22 mouse cellular contexts compared by ENCODE assay signal in genomic region chr1:172463387-172464333, GRCm38 (mm10). TPM values are rescaled to one million over a fixed set of nuclear protein-coding genes. Genes with fewer than 3 reads are reported as not detected.
DNase-seq lines count a peak whose midpoint lies in the region; ATAC-seq and TF ChIP-seq lines count a peak whose summit lies in the region.
"Had no signal": no experiment of that assay in that cellular context is flagged by ENCODE, and none has a peak within 500 bp of the region (broad histone marks: within the 10 kb centered on the region; RNA-seq: fewer than 3 reads in every experiment).

No protein-coding gene starts in this region.

- WGBS in liver, adult 2 months = 78% methylated on average over 16 of the region's 16 CpGs
- WGBS in intestine, embryonic 16.5 days = 72% methylated on average over 16 of the region's 16 CpGs

- no peak overlapping the region for H3K4me3 ChIP-seq in liver, adult 2 months (ENCODE audit: insufficient read depth, low read depth, low read length)
- H3K4me3 ChIP-seq in intestine, embryonic 16.5 days (ENCODE audit: low read length) = no peak overlapping the region
- H3K4me3 ChIP-seq: embryonic facial prominence, embryonic 13.5 days; forebrain, embryonic 12.5 days; heart, embryonic 12.5 days; hindbrain, embryonic 12.5 days had no signal

- H3K27me3 ChIP-seq in liver, adult 2 months (ENCODE audit: control insufficient read depth, insufficient read depth, low read length) = no peaks in the 10 kb centered on the region
- no peaks in the 10 kb centered on the region for H3K27me3 ChIP-seq in intestine, embryonic 16.5 days (replicated peaks; ENCODE audit: control insufficient read depth, insufficient read depth, low read length)
- H3K27me3 ChIP-seq: embryonic facial prominence, embryonic 13.5 days; forebrain, embryonic 12.5 days; heart, embryonic 12.5 days; hindbrain, embryonic 12.5 days had no signal

- H3K36me3 ChIP-seq in liver, adult 2 months (ENCODE audit: control insufficient read depth, insufficient read depth, low read length) = no peaks in the 10 kb centered on the region
- H3K36me3 ChIP-seq in intestine, embryonic 16.5 days (ENCODE audit: control insufficient read depth, insufficient read depth, low read length) = no peaks in the 10 kb centered on the region
- H3K36me3 ChIP-seq: embryonic facial prominence, embryonic 13.5 days; forebrain, embryonic 12.5 days; heart, embryonic 12.5 days; hindbrain, embryonic 12.5 days had no signal

- no peak for TF ChIP-seq POLR2A in liver, adult 2 months (IDR thresholded peaks at IDR 0.05; ENCODE audit: extremely low read depth, insufficient read depth, low read length)

- no peak for TF ChIP-seq CTCF in liver, adult 2 months (IDR thresholded peaks at IDR 0.05; ENCODE audit: low read depth, low read length)

- H3K79me2 ChIP-seq in liver, adult 2 months (ENCODE audit: control insufficient read depth, insufficient read depth, low read length) = no peaks in the 10 kb centered on the region

- no peak overlapping the region for H3K27ac ChIP-seq in liver, adult 2 months (replicated peaks; ENCODE audit: insufficient read depth, low read depth, low read length)
- H3K27ac ChIP-seq in intestine, embryonic 16.5 days (ENCODE audit: low read length) = peak overlapping the region; percentile 68
- H3K27ac ChIP-seq: embryonic facial prominence, embryonic 13.5 days; forebrain, embryonic 12.5 days; hindbrain, embryonic 12.5 days had no signal

- no peak overlapping the region for H3K4me2 ChIP-seq in intestine, embryonic 16.5 days (ENCODE audit: low read depth, low read length)
- H3K4me2 ChIP-seq: embryonic facial prominence, embryonic 13.5 days; forebrain, embryonic 12.5 days; heart, embryonic 12.5 days; hindbrain, embryonic 12.5 days had no signal

- peak; percentile 14 for DNase-seq in liver, adult 2 months (ENCODE audit: extremely low read depth, low read depth, low spot score)
- DNase-seq in liver = no peak
- DNase-seq in thymus, postnatal 4 days = no peak
- no peak for DNase-seq in thymus, adult 18-20 months
- no peak for DNase-seq in frontal cortex, adult 2 months (ENCODE audit: extremely low spot score in 1 of 2, low spot score in 1 of 2)
- DNase-seq: adrenal gland, adult 2 months; adrenal gland, postnatal 25 days; cerebellum, adult 8-10 months; cerebellum, postnatal 25 days; gastrocnemius, postnatal 36 days; heart, postnatal 36 days had no signal

- no peaks in the 10 kb centered on the region for H3K9me3 ChIP-seq in intestine, embryonic 16.5 days (ENCODE audit: control insufficient read depth, low read length)
- H3K9me3 ChIP-seq: embryonic facial prominence, embryonic 13.5 days; forebrain, embryonic 12.5 days; heart, embryonic 12.5 days; hindbrain, embryonic 12.5 days had no signal

- no peaks in the 10 kb centered on the region for H3K4me1 ChIP-seq in liver, adult 2 months (ENCODE audit: control insufficient read depth, insufficient read depth, low read length)
- H3K4me1 ChIP-seq in intestine, embryonic 16.5 days (ENCODE audit: control insufficient read depth, insufficient read depth, low read length) = peaks cover 7% of the 10 kb centered on the region; the same call in 1 of the 2 replicates
- H3K4me1 ChIP-seq: embryonic facial prominence, embryonic 13.5 days; forebrain, embryonic 12.5 days; hindbrain, embryonic 12.5 days had no signal

- H3K9ac ChIP-seq in liver, adult 2 months (ENCODE audit: low read depth, low read length) = no peak overlapping the region
- no peak overlapping the region for H3K9ac ChIP-seq in intestine, embryonic 16.5 days (ENCODE audit: low read depth, low read length)
- H3K9ac ChIP-seq: embryonic facial prominence, embryonic 13.5 days; forebrain, embryonic 12.5 days; heart, embryonic 12.5 days; hindbrain, embryonic 12.5 days had no signal

- peak; percentile 84 for ATAC-seq in common myeloid progenitor, adult 5-6 weeks (replicated peaks; ENCODE audit: low read depth, poor library complexity, severe bottlenecking)
- ATAC-seq in intestine, embryonic 16.5 days = peak; percentile 24
- peak; percentile 63 for ATAC-seq in megakaryocyte-erythroid progenitor cell, adult 5-6 weeks (replicated peaks; ENCODE audit: low FRiP score, low TSS enrichment, poor library complexity, severe bottlenecking)
- ATAC-seq: forebrain, embryonic 16.5 days; hindbrain, embryonic 16.5 days; inflammation-experienced regulatory T-cells, adult 6 months had no signal

RNA-seq across cellular contexts. Expression of gene Slamf9, which starts 11.5 kb away (rescaled TPM):
- 0.87 and 0.92 TPM in 2 replicates for total RNA-seq in liver, adult 2 months (2014; rRNA removed)
- 0.17 and 0.53 TPM in 2 replicates for polyA plus RNA-seq in liver, adult 2 months (2012; rRNA removed)
- not detected in 2 replicates for total RNA-seq in common myeloid progenitor, adult 5-6 weeks (2017)
- 1.6 and 2.3 TPM in 2 replicates for polyA plus RNA-seq in intestine, embryonic 16.5 days (2015; fragmentation: Nextera tagmentation; extraction: Ambion mirVana)
- not detected in 2 replicates for total RNA-seq in megakaryocyte-erythroid progenitor cell, adult 5-6 weeks (2014; fragmentation: Nextera tagmentation)
- total RNA-seq in megakaryocyte-erythroid progenitor cell, adult 5-6 weeks (2017) = not detected in 2 replicates
- polyA plus RNA-seq in frontal cortex, adult 2 months (2012; rRNA removed) = 1.1 and 1.8 TPM in 2 replicates
- total RNA-seq: gastrocnemius, adult 8-10 months had no signal
- polyA plus RNA-seq: embryonic facial prominence, embryonic 13.5 days; forebrain, embryonic 12.5 days; forebrain, embryonic 16.5 days had no signal

RNA-seq across cellular contexts. Expression of gene Igsf9, which starts 17.9 kb away (rescaled TPM):
- total RNA-seq in liver, adult 2 months (2014; rRNA removed) = 0.27 and 0.28 TPM in 2 replicates
- 0.55 and 0.80 TPM in 2 replicates for polyA plus RNA-seq in liver, adult 2 months (2012; rRNA removed)
- 0.14 and 2.2 TPM in 2 replicates for total RNA-seq in common myeloid progenitor, adult 5-6 weeks (2017)
- 109 and 110 TPM in 2 replicates for polyA plus RNA-seq in intestine, embryonic 16.5 days (2015; fragmentation: Nextera tagmentation; extraction: Ambion mirVana)
- not detected in 2 replicates for total RNA-seq in megakaryocyte-erythroid progenitor cell, adult 5-6 weeks (2014; fragmentation: Nextera tagmentation)
- 0.09 TPM in 1 of 2 replicates, not detected in the other for total RNA-seq in megakaryocyte-erythroid progenitor cell, adult 5-6 weeks (2017)
- 13.3 and 16.3 TPM in 2 replicates for polyA plus RNA-seq in frontal cortex, adult 2 months (2012; rRNA removed)

RNA-seq across cellular contexts. Expression of gene Tagln2, which starts 36.2 kb away (rescaled TPM):
- total RNA-seq in liver, adult 2 months (2014; rRNA removed) = 14.9 and 18.7 TPM in 2 replicates
- polyA plus RNA-seq in liver, adult 2 months (2012; rRNA removed) = 22.3 and 25.6 TPM in 2 replicates
- total RNA-seq in common myeloid progenitor, adult 5-6 weeks (2017) = 212 and 241 TPM in 2 replicates
- polyA plus RNA-seq in intestine, embryonic 16.5 days (2015; fragmentation: Nextera tagmentation; extraction: Ambion mirVana) = 469 and 470 TPM in 2 replicates
- 244 and 269 TPM in 2 replicates for total RNA-seq in megakaryocyte-erythroid progenitor cell, adult 5-6 weeks (2014; fragmentation: Nextera tagmentation)
- 147 and 171 TPM in 2 replicates for total RNA-seq in megakaryocyte-erythroid progenitor cell, adult 5-6 weeks (2017)
- 19.1 and 19.9 TPM in 2 replicates for polyA plus RNA-seq in frontal cortex, adult 2 months (2012; rRNA removed)

RNA-seq across cellular contexts. Expression of gene Cfap45, which starts 56.9 kb away (rescaled TPM):
- 0.09 and 0.13 TPM in 2 replicates for total RNA-seq in liver, adult 2 months (2014; rRNA removed)
- 0.39 TPM in 1 of 2 replicates, not detected in the other for polyA plus RNA-seq in liver, adult 2 months (2012; rRNA removed)
- total RNA-seq in common myeloid progenitor, adult 5-6 weeks (2017) = 0.32 and 2.0 TPM in 2 replicates
- polyA plus RNA-seq in intestine, embryonic 16.5 days (2015; fragmentation: Nextera tagmentation; extraction: Ambion mirVana) = 1.1 and 1.3 TPM in 2 replicates
- not detected in 2 replicates for total RNA-seq in megakaryocyte-erythroid progenitor cell, adult 5-6 weeks (2014; fragmentation: Nextera tagmentation)
- total RNA-seq in megakaryocyte-erythroid progenitor cell, adult 5-6 weeks (2017) = 0.75 TPM in 1 of 2 replicates, not detected in the other
- polyA plus RNA-seq in frontal cortex, adult 2 months (2012; rRNA removed) = 3.4 and 4.5 TPM in 2 replicates
- total RNA-seq: gastrocnemius, adult 8-10 months had no signal

Comparison
In these comparisons a context has a peak if more than half of its experiments do, and no peak if none do; other contexts are left out.
1. ATAC-seq: peak in every context shown above with its lines; median percentile 84 in common myeloid progenitor, adult 5-6 weeks; 63 in megakaryocyte-erythroid progenitor cell, adult 5-6 weeks; 24 in intestine, embryonic 16.5 days.